Mouse (Mus musculus) lung, postnatal 0 days (tissue): ENCODE measurements around the gene Igf2bp1.

Experiments
- CTCF ChIP-seq: IDR thresholded peaks from 2 replicates; pipeline ENCODE4 v1.5.1; 2016; ENCODE audit warnings: antibody characterized with exemption, mild to moderate bottlenecking
- EP300 ChIP-seq: IDR thresholded peaks from 2 replicates; pipeline ENCODE4 v1.6.1; 2016; ENCODE audit warnings: antibody characterized with exemption, mild to moderate bottlenecking, control low read depth

- TF ChIP-seq CTCF (no peak), EP300 (no peak)
These were observed 14.9 kb upstream of the Igf2bp1 start for GRCm38 (mm10) chr11:96020622-96021021.
